Mouse (Mus musculus): ENCODE measurements around the gene Gm7075.

Gm7075 gene

GRCm38 (mm10) chr10:63417061-63417460 lies 4.5 kb downstream of the Gm7075 start:
- peak; percentile 70 for DNase-seq

- DNase-seq, result no peak
Measured at GRCm38 (mm10) chr10:63415850-63416249, 5.7 kb downstream of the Gm7075 start.

- no peak for DNase-seq
Measured at GRCm38 (mm10) chr10:63415287-63415686, 6.3 kb downstream of the Gm7075 start.

- DNase-seq, result peak; percentile 49
Measured at GRCm38 (mm10) chr10:63412756-63413155, 8.8 kb downstream of the Gm7075 start.

GRCm38 (mm10) chr10:63411674-63412073 lies 9.9 kb downstream of the Gm7075 start:
- DNase-seq, result peak; percentile 37

GRCm38 (mm10) chr10:63410162-63410956 lies 11.2 kb downstream of the Gm7075 start:
- peak; percentile 77 for DNase-seq

- DNase-seq, result no peak
Measured at GRCm38 (mm10) chr10:63403636-63404035, 18.0 kb downstream of the Gm7075 start.

- DNase-seq, result peak; percentile 45
Measured at GRCm38 (mm10) chr10:63402731-63403504, 18.7 kb downstream of the Gm7075 start.

- DNase-seq, result peak; percentile 55
Measured at GRCm38 (mm10) chr10:63396963-63397362, 24.6 kb downstream of the Gm7075 start.

- DNase-seq, result no peak
Measured at GRCm38 (mm10) chr10:63388948-63389347, 32.6 kb downstream of the Gm7075 start.

GRCm38 (mm10) chr10:63386991-63387390 lies 34.6 kb downstream of the Gm7075 start:
- peak; percentile 13 for DNase-seq

- DNase-seq, result peak; percentile 98
Measured at GRCm38 (mm10) chr10:63386444-63386843, 35.1 kb downstream of the Gm7075 start.

GRCm38 (mm10) chr10:63385897-63386296 lies 35.7 kb downstream of the Gm7075 start:
- peak; percentile 4 for DNase-seq

- peak; percentile 98 for DNase-seq
Measured at GRCm38 (mm10) chr10:63382372-63383279, 39.0 kb downstream of the Gm7075 start, which contains the start of gene Dnajc12. Dnajc12 (plus strand) TSS chr10:63382443.

- no peak for DNase-seq
Measured at GRCm38 (mm10) chr10:63381498-63382280, 39.9 kb downstream of the Gm7075 start, which contains the start of gene Sirt1. Sirt1 (minus strand) TSS chr10:63381704.

- no peak for DNase-seq
Measured at GRCm38 (mm10) chr10:63378948-63379680, 42.5 kb downstream of the Gm7075 start.

- DNase-seq, result no peak
Measured at GRCm38 (mm10) chr10:63377468-63377867, 44.1 kb downstream of the Gm7075 start.

GRCm38 (mm10) chr10:63376303-63376702 lies 45.3 kb downstream of the Gm7075 start:
- DNase-seq, result peak; percentile 78
